Mouse (Mus musculus) ES-E14 (cell line): ENCODE data around the gene Emsy. TPM values are rescaled to one million over a fixed set of nuclear protein-coding genes. Genes with fewer than 3 reads are reported as not detected.

Experiments
- DNase-seq: peaks from one replicate; pipeline ENCODE4 v3.0.0-alpha.2; 2013; ENCODE audit warnings: low read depth, low spot score
- H3K27ac ChIP-seq: 2 replicates; pipeline ENCODE4 v1.5.1; 2012; ENCODE audit warnings: low read depth, mild to moderate bottlenecking, low read length, moderate library complexity, mixed read lengths; ENCODE audit not compliant: poor library complexity, insufficient read depth, severe bottlenecking
- H3K36me3 ChIP-seq: 2 replicates; pipeline ENCODE4 v1.6.1; 2012; ENCODE audit warnings: mild to moderate bottlenecking, low read length, moderate library complexity, mixed read lengths; ENCODE audit not compliant: control insufficient read depth, poor library complexity, insufficient read depth, severe bottlenecking
- H3K4me1 ChIP-seq, 2 experiments: fragments of 150-350 bp in 1 of 2; sonication (generic) in 1 of 2; 2 replicates each; pipeline ENCODE4 v1.6.1; 2012; ENCODE audit warnings: low read length in 2 of 2, mild to moderate bottlenecking in 1 of 2, mixed read lengths in 1 of 2; ENCODE audit not compliant: control insufficient read depth in 2 of 2, insufficient read depth in 2 of 2, poor library complexity in 1 of 2
- H3K4me3 ChIP-seq, 2 experiments: fragments of 150-350 bp in 1 of 2; sonication (generic) in 1 of 2; 2 replicates each; pipeline ENCODE4 v1.5.1; 2012; ENCODE audit warnings: low read length in 2 of 2, low read depth in 1 of 2, mild to moderate bottlenecking in 1 of 2, mixed read lengths in 1 of 2; ENCODE audit not compliant: insufficient read depth in 1 of 2, poor library complexity in 1 of 2, severe bottlenecking in 1 of 2
- H3K9ac ChIP-seq: 2 replicates; pipeline ENCODE4 v1.6.1; 2012; ENCODE audit warnings: low read depth, mild to moderate bottlenecking, low read length, mixed read lengths; ENCODE audit not compliant: poor library complexity, insufficient read depth, severe bottlenecking
- H3K9me3 ChIP-seq: fragments of 150-350 bp; sonication (generic); 2 replicates; pipeline ENCODE4 v1.6.1; 2012; ENCODE audit warnings: low read depth, mild to moderate bottlenecking, low read length; ENCODE audit not compliant: control insufficient read depth, insufficient read depth
- CHD2 ChIP-seq: IDR thresholded peaks from 2 replicates; pipeline ENCODE4 v1.6.1; 2014; ENCODE audit warnings: mild to moderate bottlenecking, low read depth, low read length, inconsistent platforms
- HCFC1 ChIP-seq: IDR thresholded peaks from 2 replicates; pipeline ENCODE4 v1.6.1; 2012; ENCODE audit warnings: low read length, inconsistent platforms, borderline replicate concordance; ENCODE audit not compliant: insufficient read depth
- MAFK ChIP-seq: IDR thresholded peaks from 2 replicates; pipeline ENCODE4 v1.6.1; 2014; ENCODE audit warnings: mild to moderate bottlenecking, low read depth, low read length, inconsistent platforms; ENCODE audit not compliant: insufficient read depth
- ZC3H11A ChIP-seq: IDR thresholded peaks from 2 replicates; pipeline ENCODE4 v1.6.1; 2012; ENCODE audit warnings: low read depth, mild to moderate bottlenecking, inconsistent platforms, low read length, borderline replicate concordance
- ZNF384 ChIP-seq: IDR thresholded peaks from 2 replicates; pipeline ENCODE4 v1.6.1; 2012; ENCODE audit warnings: low read depth, low read length, inconsistent platforms
- in situ Hi-C, 2 experiments: fragments of 600-800 bp; cut with MboI; formaldehyde crosslinking; loops; one replicate each; pipeline ENCODE4 v1.15.1; 2025; ENCODE audit warnings: low sequenced_read_pairs in 2 of 2, inconsistent platforms in 1 of 2; ENCODE audit not compliant: unreplicated experiment in 2 of 2
- total RNA-seq: library from RNA; depleted of rRNA; stranded (reverse); fragments of 300-350 nt; gene quantifications from 2 replicates; pipeline ENCODE4 v1.2.3, GENCODE M21; 2012; rRNA removed

The Emsy gene
- total RNA-seq = 25.5 and 30.7 TPM in 2 replicates

DNA sequence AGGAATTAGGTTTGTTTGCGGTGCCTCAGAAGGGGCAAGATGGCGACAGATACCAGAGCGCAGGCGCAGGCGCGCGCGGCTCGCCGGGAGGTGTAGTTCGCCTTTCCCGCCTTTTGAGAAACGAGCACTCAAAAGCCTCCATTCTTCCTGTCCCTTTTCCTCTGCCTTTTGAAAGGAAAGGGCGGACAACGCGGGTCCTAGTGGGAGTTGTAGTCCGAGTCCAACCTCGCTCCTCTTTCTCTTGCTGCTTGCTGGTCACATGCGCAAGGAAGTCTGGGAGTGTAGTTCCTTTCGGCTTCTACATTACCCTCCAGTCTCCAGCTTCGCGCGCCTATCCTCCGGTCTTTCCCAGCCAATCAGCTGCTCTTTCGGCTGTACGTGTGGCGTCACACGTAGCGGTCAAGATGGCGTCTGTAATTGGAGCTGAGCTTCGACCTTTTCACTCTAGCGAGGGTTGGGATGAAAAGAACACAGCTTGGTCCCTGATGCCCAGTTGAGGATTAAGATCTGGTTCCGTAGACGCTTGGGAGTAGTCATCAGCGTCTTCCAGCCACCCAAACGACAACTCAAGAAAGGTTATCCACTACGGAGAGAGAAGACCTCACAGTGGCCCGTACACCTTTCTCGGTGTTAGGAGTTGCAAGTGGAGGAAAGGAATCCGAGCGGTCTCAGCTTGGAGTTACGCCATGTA is at the start of gene Emsy:
Emsy (minus strand) TSS at position 253 of the 691 bp plus-strand sequence.
- in situ Hi-C loops = no loop called here
- Histone ChIP-seq H3K9me3 (no peaks in the 10 kb centered on the region), H3K27ac (peak within 1 kb of the TSS; percentile 80), H3K9ac (peak within 1 kb of the TSS; percentile 93), H3K4me1 (no peaks in the 10 kb centered on the region), H3K36me3 (peaks cover under 1% of the 10 kb centered on the region), H3K4me3 (peak within 1 kb of the TSS; percentile 87 to 93)
- TF ChIP-seq ZC3H11A (no peak), HCFC1 (peak; percentile 94), ZNF384 (no peak), MAFK (no peak), CHD2 (no peak)
- DNase-seq = peak; percentile 95

DNA sequence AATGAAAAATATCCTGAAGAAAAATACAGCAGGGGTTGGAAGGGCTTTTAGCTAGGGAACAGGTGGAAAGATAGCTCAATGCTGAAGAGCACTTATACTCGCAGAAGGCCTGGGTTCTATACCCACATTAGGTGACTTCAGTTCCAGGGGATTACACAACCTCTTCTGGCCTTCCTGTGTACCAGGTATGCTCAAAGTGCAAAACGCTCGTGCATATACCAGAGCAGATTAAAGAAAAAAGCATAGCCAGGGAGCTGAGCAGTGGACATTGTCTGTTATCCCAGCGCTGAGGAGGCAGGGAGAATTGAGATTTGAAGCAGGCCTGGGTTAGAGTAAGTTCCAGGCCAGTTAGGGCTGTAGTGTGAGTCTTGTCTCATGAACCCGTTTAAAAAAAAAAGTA is 47.7 kb upstream of the Emsy start:
- in situ Hi-C loops = no loop called here
- Histone ChIP-seq H3K36me3 (no peaks in the 10 kb centered on the region; the same call in 1 of the 2 replicates), H3K27ac (no peak overlapping the region), H3K4me1 (peaks cover 2% of the 10 kb centered on the region in 2 experiments; a peak in 2 of 4 replicates), H3K9ac (peak overlapping the region; percentile 60; the same call in 1 of the 2 replicates), H3K9me3 (no peaks in the 10 kb centered on the region), H3K4me3 (peak overlapping the region; percentile 76 to 91; a peak in 3 of 4 replicates)
- DNase-seq = no peak
- TF ChIP-seq MAFK = no peak
- TF ChIP-seq ZNF384 = no peak
- no peak for TF ChIP-seq HCFC1
- no peak for TF ChIP-seq CHD2
- TF ChIP-seq ZC3H11A = no peak

DNA sequence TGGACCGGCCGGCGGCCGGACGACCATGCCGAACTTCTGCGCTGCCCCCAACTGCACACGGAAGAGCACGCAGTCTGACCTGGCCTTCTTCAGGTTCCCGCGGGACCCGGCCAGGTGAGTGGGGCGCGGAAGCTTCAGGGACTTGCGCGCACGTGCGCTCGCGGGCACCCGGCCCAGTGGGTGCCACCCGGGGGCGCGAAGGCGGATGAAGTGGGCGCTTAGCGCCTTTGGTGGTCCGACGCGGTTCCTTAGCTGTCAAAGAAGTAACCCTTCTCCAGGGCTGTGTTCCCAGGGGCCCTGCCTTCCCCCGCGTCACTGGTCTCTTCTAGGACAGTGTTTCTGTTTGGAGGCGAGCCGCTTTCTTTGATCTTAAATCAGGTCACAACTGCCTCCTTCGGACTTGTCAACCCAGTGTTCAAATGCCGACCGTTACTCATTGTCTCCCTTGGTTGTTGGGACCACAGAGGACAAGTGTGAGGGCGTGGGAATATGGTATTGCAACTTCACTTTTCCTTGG is 46.8 kb upstream of the Emsy start:
- H3K27ac ChIP-seq = no peak overlapping the region
- no peak for DNase-seq

DNA sequence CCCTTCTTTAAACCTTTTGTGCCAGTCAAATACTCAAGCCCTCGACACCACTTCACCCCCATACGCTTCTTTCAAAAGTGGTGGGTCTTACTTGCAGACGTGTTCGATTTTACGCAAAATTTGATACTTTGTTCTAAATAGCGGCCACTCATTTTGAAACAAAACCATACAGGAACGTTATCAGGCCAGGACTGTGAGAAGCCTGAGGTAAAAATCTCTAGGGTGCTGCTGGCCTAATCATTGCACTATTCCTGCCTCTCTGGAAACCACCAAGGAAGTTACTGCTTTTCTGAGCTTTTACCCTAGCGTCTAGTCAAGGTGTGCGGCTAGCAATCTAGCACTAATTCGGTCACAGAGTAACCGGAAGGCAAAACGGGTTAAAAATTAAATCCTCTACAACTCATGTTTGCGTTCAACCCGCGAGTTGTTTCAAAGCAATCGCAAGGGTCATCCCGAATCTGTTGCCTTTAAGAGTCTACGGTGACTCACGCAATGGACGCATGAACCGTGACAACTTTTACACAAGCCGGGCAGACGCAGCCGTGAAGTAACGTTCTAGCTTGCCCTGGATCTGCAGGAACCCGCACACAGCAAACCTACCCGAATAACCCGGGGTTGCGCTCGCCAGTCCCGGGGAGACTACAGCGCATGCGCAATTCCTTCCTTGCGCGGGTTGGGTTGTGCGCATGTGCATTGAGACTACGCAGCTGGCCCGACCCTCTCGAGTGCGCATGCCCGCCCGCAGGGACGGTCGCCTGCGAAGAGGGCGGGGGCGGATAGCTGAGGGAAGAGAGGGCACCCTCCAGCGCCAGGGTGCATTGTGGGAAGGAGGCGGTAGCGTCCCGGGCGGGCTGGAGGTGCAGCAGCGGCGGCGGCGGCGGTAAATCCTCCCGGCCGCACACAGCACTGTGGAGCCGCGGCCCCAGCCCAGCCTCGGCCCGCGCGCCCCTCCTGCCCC is 46.0 kb upstream of the Emsy start, which contains the start of gene Thap12:
Thap12 (plus strand) TSS at position 821 of the 958 bp plus-strand sequence.
- peak; percentile 97 for DNase-seq
- no peaks in the 10 kb centered on the region; the same call in 1 of the 2 replicates for H3K36me3 ChIP-seq
- H3K9ac ChIP-seq = peak within 1 kb of the TSS; percentile 93
- H3K27ac ChIP-seq = peak within 1 kb of the TSS; percentile 46; the same call in 1 of the 2 replicates
- H3K9me3 ChIP-seq = no peaks in the 10 kb centered on the region
- in situ Hi-C loops = no loop called here
- H3K4me1 ChIP-seq = peaks cover 2% of the 10 kb centered on the region in 2 experiments; a peak in 2 of 4 replicates
- H3K4me3 ChIP-seq = peak within 1 kb of the TSS; percentile 76 to 91
- TF ChIP-seq MAFK (no peak), ZC3H11A (no peak), HCFC1 (no peak)

More for the DNA sequence above, 46.8 kb upstream of the Emsy start:
- peak overlapping the region; percentile 90 for H3K9ac ChIP-seq
- H3K36me3 ChIP-seq = no peaks in the 10 kb centered on the region; the same call in 1 of the 2 replicates
- in situ Hi-C loops = no loop called here
- TF ChIP-seq ZC3H11A (no peak), HCFC1 (peak; percentile 13; the same call in 1 of the 2 replicates), CHD2 (no peak), MAFK (no peak), ZNF384 (no peak)
- H3K9me3 ChIP-seq = no peaks in the 10 kb centered on the region
- H3K4me3 ChIP-seq = peak overlapping the region; percentile 76 to 91
- H3K4me1 ChIP-seq = peaks cover 2% of the 10 kb centered on the region in 2 experiments; a peak in 2 of 4 replicates
